Comparison of ENCODE assay signal across 15 mouse cellular contexts in genomic region chr5:23388091-23388490, GRCm38 (mm10).
"Had no signal": no experiment of that assay in that cellular context is flagged by ENCODE, and none has a peak within 500 bp of the region (broad histone marks: within the 10 kb centered on the region; RNA-seq: fewer than 3 reads in every experiment).

No protein-coding gene starts in this region.

- H3K9me3 ChIP-seq: limb, embryonic 13.5 days; liver, embryonic 15.5 days; midbrain, embryonic 15.5 days; neural tube, embryonic 13.5 days; stomach, embryonic 15.5 days had no signal

- H3K9ac ChIP-seq: limb, embryonic 13.5 days; liver, embryonic 15.5 days; midbrain, embryonic 15.5 days; neural tube, embryonic 13.5 days; stomach, embryonic 15.5 days had no signal

- H3K27ac ChIP-seq: limb, embryonic 13.5 days; liver, embryonic 15.5 days; midbrain, embryonic 15.5 days; neural tube, embryonic 13.5 days; stomach, embryonic 15.5 days had no signal

- DNase-seq: kidney, adult 8-10 months; kidney, postnatal 4 days; lung, adult 2 months; lung, postnatal 36 days; retina, postnatal 1 day; right cerebral cortex, postnatal 4 days; thymus, postnatal 36 days had no signal

- H3K36me3 ChIP-seq: limb, embryonic 13.5 days; liver, embryonic 15.5 days; midbrain, embryonic 15.5 days; neural tube, embryonic 13.5 days; stomach, embryonic 15.5 days had no signal

- ATAC-seq: lung, postnatal 0 days had no signal

- H3K4me2 ChIP-seq: liver, embryonic 11.5 days; liver, embryonic 15.5 days; midbrain, embryonic 15.5 days had no signal

- H3K27me3 ChIP-seq: limb, embryonic 13.5 days; midbrain, embryonic 15.5 days; neural tube, embryonic 13.5 days; stomach, embryonic 15.5 days had no signal

- H3K4me3 ChIP-seq: layer of hippocampus, adult 2 months; limb, embryonic 13.5 days; liver, embryonic 15.5 days; midbrain, embryonic 15.5 days; neural tube, embryonic 13.5 days; stomach, embryonic 15.5 days had no signal
